Mouse (Mus musculus) lung, postnatal 0 days (tissue): ENCODE results near the gene Sdccag8. TPM values are rescaled to one million over a fixed set of nuclear protein-coding genes. Genes with fewer than 3 reads are reported as not detected.

Experiments
- ATAC-seq: fragments of 200-750 bp; cut with Nextera tagmentation; 2 replicates; pipeline ENCODE4 v1.8.0; 2017; ENCODE audit warnings: moderate library complexity
- DNase-seq: peaks from one replicate; pipeline ENCODE4 v3.0.0-alpha.2; 2016; ENCODE audit warnings: low spot score
- H3K27ac ChIP-seq: fragments of 300-500 bp; sonication (generic); 2 replicates; pipeline ENCODE4 v1.5.1; 2014; ENCODE audit warnings: antibody characterized with exemption, mild to moderate bottlenecking, low read length, mixed read lengths
- H3K27me3 ChIP-seq: fragments of 300-500 bp; sonication (generic); replicated peaks from 2 replicates; pipeline ENCODE4 v1.6.1; 2014; ENCODE audit warnings: low read length, mixed read lengths; ENCODE audit not compliant: insufficient read depth
- H3K36me3 ChIP-seq: fragments of 300-500 bp; sonication (generic); 2 replicates; pipeline ENCODE4 v1.6.1; 2014; ENCODE audit warnings: low read length, mixed read lengths; ENCODE audit not compliant: insufficient read depth
- H3K4me1 ChIP-seq: fragments of 300-500 bp; sonication (generic); 2 replicates; pipeline ENCODE4 v1.6.1; 2014; ENCODE audit warnings: antibody characterized with exemption, low read depth, low read length, mixed read lengths; ENCODE audit not compliant: insufficient read depth
- H3K4me2 ChIP-seq: fragments of 300-500 bp; sonication (generic); replicated peaks from 2 replicates; pipeline ENCODE4 v1.6.1; 2014; ENCODE audit warnings: low read depth, mild to moderate bottlenecking, low read length, moderate library complexity, mixed read lengths
- H3K4me3 ChIP-seq: fragments of 300-500 bp; sonication (generic); 2 replicates; pipeline ENCODE4 v1.5.1; 2014; ENCODE audit warnings: low read depth, low read length
- H3K9ac ChIP-seq: fragments of 300-500 bp; sonication (generic); replicated peaks from 2 replicates; pipeline ENCODE4 v1.6.1; 2014; ENCODE audit warnings: low read depth, mild to moderate bottlenecking
- H3K9me3 ChIP-seq: fragments of 300-500 bp; sonication (generic); 2 replicates; pipeline ENCODE4 v1.6.1; 2016; ENCODE audit warnings: low read length, mixed read lengths
- CTCF ChIP-seq: IDR thresholded peaks from 2 replicates; pipeline ENCODE4 v1.5.1; 2016; ENCODE audit warnings: antibody characterized with exemption, mild to moderate bottlenecking
- EP300 ChIP-seq: IDR thresholded peaks from 2 replicates; pipeline ENCODE4 v1.6.1; 2016; ENCODE audit warnings: antibody characterized with exemption, mild to moderate bottlenecking, control low read depth
- WGBS: fragments of 180-500 bp; shearing (Covaris S2); extraction: QIAGEN DNeasy Blood & Tissue Kit; methylation state at CpG from one replicate; pipeline ENCODE4 v1.1.7; 2014; 5-methylcytosine and 5-hydroxymethylcytosine counted together
- polyA plus RNA-seq: library from polyadenylated mRNA; unstranded; fragments of >200 nt; fragmentation: Nextera tagmentation; extraction: Ambion mirVana; gene quantifications from 2 replicates; pipeline ENCODE4 v1.2.1, GENCODE M21; 2015

Gene Sdccag8
- polyA plus RNA-seq, 1 experiment from 2014 or later = 14.5 TPM

DNA sequence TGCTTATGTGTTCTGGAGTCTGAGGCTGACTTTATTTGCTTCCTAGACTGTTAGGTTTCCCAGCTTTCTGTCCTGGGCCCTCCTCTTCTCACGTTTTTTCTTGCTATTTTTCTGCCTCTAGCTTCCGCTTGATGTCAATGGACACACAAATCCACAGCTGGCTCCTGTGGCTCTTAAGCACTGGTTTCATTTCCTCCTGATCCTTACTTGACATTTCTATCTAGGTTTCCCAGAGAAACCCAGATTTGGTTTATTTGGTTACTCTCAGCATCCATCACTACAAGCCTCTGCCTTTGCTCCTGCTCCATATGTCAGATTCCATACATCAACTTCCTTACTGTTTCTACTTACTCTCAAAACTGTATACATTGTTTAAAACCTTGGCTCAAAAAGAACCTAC is 232.5 kb downstream of the Sdccag8 start:
- Histone ChIP-seq H3K27me3 (no peaks in the 10 kb centered on the region), H3K4me3 (no peak overlapping the region), H3K27ac (no peak overlapping the region), H3K9ac (no peak overlapping the region), H3K4me1 (no peaks in the 10 kb centered on the region), H3K4me2 (no peak overlapping the region), H3K36me3 (no peaks in the 10 kb centered on the region), H3K9me3 (no peaks in the 10 kb centered on the region)
- no peak for ATAC-seq
- 70% methylated on average over 2 of the region's 2 CpGs for WGBS
- no peak for TF ChIP-seq CTCF
- no peak for TF ChIP-seq EP300
- DNase-seq = no peak

DNA sequence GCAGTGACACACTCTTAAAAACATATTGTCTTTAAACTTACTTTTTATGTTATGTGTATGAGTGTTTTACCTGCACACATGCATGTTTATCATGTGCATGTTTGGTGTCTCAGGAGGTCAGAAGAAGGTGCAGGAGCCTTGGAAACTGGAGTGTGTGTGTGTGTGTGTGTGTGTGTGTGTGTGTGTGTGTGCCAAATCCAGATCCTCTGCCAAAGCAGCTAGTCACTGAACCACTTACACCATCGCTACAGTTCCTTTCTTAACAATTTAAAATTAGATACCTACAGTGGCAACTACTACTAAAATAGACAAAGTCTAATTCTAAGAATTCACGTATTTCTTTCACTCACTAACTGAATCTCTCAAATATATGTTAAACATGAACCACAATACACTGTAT is 234.3 kb downstream of the Sdccag8 start:
- TF ChIP-seq CTCF = no peak
- TF ChIP-seq EP300 = no peak
- Histone ChIP-seq H3K4me2 (no peak overlapping the region), H3K4me3 (no peak overlapping the region), H3K9ac (no peak overlapping the region), H3K27ac (no peak overlapping the region), H3K4me1 (no peaks in the 10 kb centered on the region), H3K36me3 (no peaks in the 10 kb centered on the region), H3K27me3 (no peaks in the 10 kb centered on the region), H3K9me3 (no peaks in the 10 kb centered on the region)
- ATAC-seq (no peak), DNase-seq (no peak)
- 88% methylated on average over 2 of the region's 2 CpGs for WGBS

DNA sequence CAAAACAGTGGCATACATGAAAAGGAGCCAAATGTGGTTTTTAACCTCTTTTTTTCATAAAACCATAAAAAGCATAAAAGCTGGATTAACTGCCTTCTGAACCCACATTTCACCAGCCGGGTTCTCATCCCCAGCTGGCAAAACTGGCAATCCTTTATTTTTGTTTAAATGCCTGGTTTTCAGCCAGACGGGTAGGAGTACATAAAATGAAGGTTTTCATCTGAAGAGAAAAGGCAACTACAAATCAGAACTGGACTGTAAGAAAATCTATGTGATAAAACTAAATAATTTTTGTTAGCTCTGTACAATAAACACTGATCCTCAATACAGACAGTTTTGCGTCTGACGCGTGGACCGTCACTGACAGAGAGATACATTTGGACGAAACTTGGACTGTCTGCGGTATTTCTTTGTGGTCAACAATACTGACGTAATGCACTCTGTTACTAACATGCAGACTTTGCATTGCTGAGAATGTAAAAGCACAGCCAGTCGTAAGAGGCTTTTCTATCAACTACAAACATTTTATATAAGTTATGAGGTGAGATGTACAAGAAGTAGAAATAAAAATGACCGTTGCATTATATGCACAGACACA is 237.0 kb downstream of the Sdccag8 start:
- Histone ChIP-seq H3K9me3 (no peaks in the 10 kb centered on the region), H3K9ac (no peak overlapping the region), H3K27ac (no peak overlapping the region), H3K27me3 (no peaks in the 10 kb centered on the region), H3K4me3 (no peak overlapping the region), H3K36me3 (no peaks in the 10 kb centered on the region), H3K4me2 (no peak overlapping the region), H3K4me1 (no peaks in the 10 kb centered on the region)
- peak; percentile 33 for DNase-seq
- ATAC-seq = no peak
- 55% methylated on average over 11 of the region's 11 CpGs for WGBS
- TF ChIP-seq EP300 (no peak), CTCF (no peak)

DNA sequence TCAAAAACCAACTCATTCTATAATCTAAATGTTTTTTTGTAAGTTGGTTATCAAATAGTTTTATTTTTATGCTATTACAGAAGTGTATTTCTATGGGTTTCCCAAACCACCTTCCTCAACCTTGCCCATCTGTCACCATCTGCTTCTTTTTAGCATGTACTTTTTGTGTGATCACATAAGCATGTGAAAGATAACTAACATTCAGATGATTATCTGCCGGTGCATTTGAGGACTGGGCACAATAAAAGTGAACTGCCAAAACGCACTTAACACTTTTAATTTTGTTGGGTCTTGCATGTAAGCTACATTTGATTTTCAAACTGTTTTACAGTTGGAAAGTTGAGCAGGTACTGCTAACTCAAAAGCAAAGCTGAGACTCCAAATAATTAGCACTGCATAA is 240.4 kb downstream of the Sdccag8 start:
- DNase-seq (no peak), ATAC-seq (no peak)
- Histone ChIP-seq H3K4me1 (no peaks in the 10 kb centered on the region), H3K4me3 (no peak overlapping the region), H3K9ac (no peak overlapping the region), H3K27me3 (no peaks in the 10 kb centered on the region), H3K36me3 (no peaks in the 10 kb centered on the region), H3K4me2 (no peak overlapping the region), H3K9me3 (no peaks in the 10 kb centered on the region), H3K27ac (no peak overlapping the region)
- TF ChIP-seq CTCF = no peak
- no peak for TF ChIP-seq EP300
- 80% methylated on average over 2 of the region's 2 CpGs for WGBS

DNA sequence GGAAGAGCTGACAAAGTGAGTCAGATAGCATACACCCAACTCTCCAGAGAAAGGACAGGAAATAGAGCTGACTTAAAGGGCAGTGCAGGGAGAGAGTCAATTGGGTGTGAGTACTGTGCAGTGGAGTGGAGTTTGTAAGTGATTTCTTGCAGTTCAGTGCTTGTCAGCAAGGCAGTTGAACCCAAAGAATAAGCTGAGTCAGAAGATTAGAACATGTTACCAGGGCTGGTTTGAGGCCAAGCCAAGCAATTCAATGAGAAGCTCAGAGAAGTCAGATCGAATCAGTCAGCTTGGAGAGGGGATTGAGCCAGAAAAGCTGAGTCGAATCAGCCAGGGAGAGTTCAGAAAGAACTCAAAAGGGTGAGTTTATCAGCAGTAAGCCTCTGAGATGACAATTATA is 247.3 kb downstream of the Sdccag8 start:
- DNase-seq (no peak), ATAC-seq (no peak)
- no peak overlapping the region for H3K9ac ChIP-seq
- H3K27ac ChIP-seq = no peak overlapping the region
- H3K9me3 ChIP-seq = no peaks in the 10 kb centered on the region
- H3K27me3 ChIP-seq = no peaks in the 10 kb centered on the region
- no peak overlapping the region for H3K4me2 ChIP-seq
- WGBS = 93% methylated on average over 2 of the region's 2 CpGs
- H3K4me3 ChIP-seq = no peak overlapping the region
- TF ChIP-seq CTCF (no peak), EP300 (no peak)
- H3K36me3 ChIP-seq = no peaks in the 10 kb centered on the region
- no peaks in the 10 kb centered on the region for H3K4me1 ChIP-seq

DNA sequence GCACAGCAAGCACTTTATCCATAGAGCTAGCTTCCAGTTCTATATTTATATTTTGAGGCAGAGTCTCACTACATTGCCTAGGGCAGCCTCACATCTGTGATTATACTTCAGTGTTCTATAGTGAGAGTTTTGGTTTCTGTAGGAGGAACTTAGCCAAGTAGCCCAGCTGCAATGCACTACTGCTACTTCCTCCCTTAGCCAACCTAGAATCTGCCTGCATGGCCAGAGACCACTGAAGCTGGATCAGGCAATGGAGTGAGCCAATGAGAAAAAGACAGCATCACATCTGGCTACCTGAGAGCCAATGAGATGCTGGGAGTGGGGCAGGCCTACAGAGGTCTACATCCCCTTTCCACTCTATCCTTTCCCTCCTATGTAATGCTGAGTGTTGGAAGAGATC is 251.3 kb downstream of the Sdccag8 start:
- no peak for ATAC-seq
- H3K4me2 ChIP-seq = no peak overlapping the region
- TF ChIP-seq CTCF (no peak), EP300 (no peak)
- no peak for DNase-seq
- H3K27me3 ChIP-seq = no peaks in the 10 kb centered on the region
- H3K4me3 ChIP-seq = no peak overlapping the region
- H3K36me3 ChIP-seq = no peaks in the 10 kb centered on the region
- H3K9ac ChIP-seq = no peak overlapping the region
- H3K9me3 ChIP-seq = no peaks in the 10 kb centered on the region
- no peak overlapping the region for H3K27ac ChIP-seq
- H3K4me1 ChIP-seq = no peaks in the 10 kb centered on the region

DNA sequence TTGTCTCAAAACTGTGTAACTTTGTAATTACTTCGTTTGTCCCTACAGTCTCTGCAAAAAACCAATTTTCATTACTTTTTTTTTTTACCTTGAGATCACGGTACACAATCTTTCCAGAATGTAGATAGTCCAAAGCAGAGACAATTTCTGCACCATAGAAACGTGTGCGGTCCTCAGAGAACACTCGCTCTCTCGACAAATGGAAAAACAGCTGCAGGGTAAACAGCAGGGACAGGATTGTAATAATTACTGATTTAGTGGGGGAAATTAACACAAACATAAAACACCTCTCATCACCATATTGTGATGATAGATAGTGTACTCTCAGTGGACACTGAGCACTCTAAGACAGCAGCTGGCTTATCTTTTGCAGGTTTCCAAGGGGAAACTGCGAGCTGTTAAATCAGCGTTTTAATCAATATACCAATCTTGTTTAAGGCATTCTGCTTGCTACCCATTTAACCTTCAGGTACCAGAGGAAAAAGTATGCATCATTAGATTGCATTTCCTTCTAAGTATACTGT is 252.7 kb downstream of the Sdccag8 start:
- ATAC-seq (no peak), DNase-seq (no peak)
- Histone ChIP-seq H3K9ac (no peak overlapping the region), H3K27ac (no peak overlapping the region), H3K27me3 (no peaks in the 10 kb centered on the region), H3K4me3 (no peak overlapping the region), H3K4me2 (no peak overlapping the region), H3K9me3 (no peaks in the 10 kb centered on the region), H3K4me1 (no peaks in the 10 kb centered on the region), H3K36me3 (no peaks in the 10 kb centered on the region)
- no peak for TF ChIP-seq EP300
- TF ChIP-seq CTCF = no peak
- 82% methylated on average over 8 of the region's 8 CpGs for WGBS
